ENCODE assay signal across 8 mouse cellular contexts in genomic region chr11:89165278-89165677, GRCm38 (mm10).
DNase-seq lines count a peak whose midpoint lies in the region; ATAC-seq lines count a peak whose summit lies in the region.

No protein-coding gene starts in this region.

- H3K27me3 ChIP-seq in lung, embryonic 16.5 days (ENCODE audit: control insufficient read depth, insufficient read depth, low read depth, low read length), result no peaks in the 10 kb centered on the region

- no peaks in the 10 kb centered on the region for H3K9me3 ChIP-seq in lung, embryonic 16.5 days (ENCODE audit: control insufficient read depth, low read length)

- no peak overlapping the region for H3K4me3 ChIP-seq in lung, embryonic 16.5 days (ENCODE audit: low read length)

- no peaks in the 10 kb centered on the region for H3K4me1 ChIP-seq in lung, embryonic 16.5 days (replicated peaks; ENCODE audit: control insufficient read depth, insufficient read depth, low read length)

- no peak overlapping the region for H3K4me2 ChIP-seq in lung, embryonic 16.5 days (ENCODE audit: low read depth, low read length)

- ATAC-seq in lung, embryonic 16.5 days (ENCODE audit: low read depth), result peak; percentile 64; the same call in 1 of the 2 replicates

- no peak overlapping the region for H3K27ac ChIP-seq in lung, embryonic 16.5 days (ENCODE audit: low read length)

- 13% methylated on average over 6 of the region's 6 CpGs for WGBS in lung, embryonic 16.5 days

- no peaks in the 10 kb centered on the region for H3K36me3 ChIP-seq in lung, embryonic 16.5 days (ENCODE audit: control insufficient read depth, insufficient read depth, low read length)

- DNase-seq in ES-CJ7 (ENCODE audit: low read depth, low spot score), result peak; percentile 86
- peak; percentile 91 for DNase-seq in adrenal gland, postnatal 14 days
- peak; percentile 79 for DNase-seq in embryo, embryonic 11.5 days (ENCODE audit: low read depth, low spot score)
- DNase-seq in gastrocnemius, postnatal 4 days (ENCODE audit: low spot score in 2 of 2), result peak; percentile 75 to 84
- DNase-seq in layer of hippocampus, adult 11-12 months (ENCODE audit: low spot score), result peak; percentile 48
- peak; percentile 78 to 90 for DNase-seq in right cerebral cortex, adult 2 months (ENCODE audit: low spot score in 2 of 2)
- DNase-seq in urinary bladder, postnatal 10 days (ENCODE audit: low spot score), result peak; percentile 67

- no peak overlapping the region for H3K9ac ChIP-seq in lung, embryonic 16.5 days (ENCODE audit: low read length)
